In genomic region chr2:164862179-164862861, GRCm38 (mm10) we compare ENCODE assay signal across 9 mouse cellular contexts. TPM values are rescaled to one million over a fixed set of nuclear protein-coding genes. Genes with fewer than 3 reads are reported as not detected.
A peak's percentile ranks its signal among the peaks of the same experiment; 100 is the strongest.
DNase-seq lines count a peak whose midpoint lies in the region; ATAC-seq and TF ChIP-seq lines count a peak whose summit lies in the region.
"Had no signal": no experiment of that assay in that cellular context is flagged by ENCODE, and none has a peak within 500 bp of the region (broad histone marks: within the 10 kb centered on the region; RNA-seq: fewer than 3 reads in every experiment).

No protein-coding gene starts in this region.

- CTCF ChIA-PET in Patski (lab: Charles Lee), result interaction anchor here (0.7 to 1.3 kb wide), 2 partner anchors 14 to 67 kb away, joined by 3 to 4 read pairs; no protein-coding TSS in a partner anchor

- no peak overlapping the region for H3K4me3 ChIP-seq in kidney, embryonic 16.5 days (ENCODE audit: low read length)
- H3K4me3 ChIP-seq in forebrain, embryonic 15.5 days, result no peak overlapping the region
- H3K4me3 ChIP-seq in intestine, embryonic 14.5 days (ENCODE audit: low read depth, low read length), result no peak overlapping the region

- H3K9me3 ChIP-seq in kidney, embryonic 16.5 days (ENCODE audit: low read length), result no peaks in the 10 kb centered on the region
- H3K9me3 ChIP-seq in forebrain, embryonic 15.5 days, result no peaks in the 10 kb centered on the region
- H3K9me3 ChIP-seq in intestine, embryonic 14.5 days (ENCODE audit: control insufficient read depth, low read length), result no peaks in the 10 kb centered on the region

- no peak for DNase-seq in kidney, adult 11 months
- DNase-seq in Patski (ENCODE audit: low read depth, low spot score), result peak; percentile 88
- peak; percentile 86 for DNase-seq in intestine, embryonic 14.5 days (ENCODE audit: low spot score)
- no peak for DNase-seq in left cerebral cortex, postnatal 36 days (ENCODE audit: low spot score in 2 of 2)
- DNase-seq in layer of hippocampus, postnatal 10 days (ENCODE audit: low spot score in 2 of 2), result no peak

- 18% methylated on average over 9 of the region's 9 CpGs for WGBS in kidney, embryonic 16.5 days
- WGBS in forebrain, embryonic 15.5 days, result 36% methylated on average over 9 of the region's 9 CpGs
- 23% methylated on average over 9 of the region's 9 CpGs for WGBS in intestine, embryonic 14.5 days

- H3K36me3 ChIP-seq in kidney, embryonic 16.5 days (ENCODE audit: insufficient read depth, low read length), result no peaks in the 10 kb centered on the region
- H3K36me3 ChIP-seq in forebrain, embryonic 15.5 days, result no peaks in the 10 kb centered on the region
- H3K36me3 ChIP-seq in intestine, embryonic 14.5 days (ENCODE audit: control insufficient read depth, insufficient read depth, low read length), result no peaks in the 10 kb centered on the region

- in situ Hi-C loops in Patski (cut with MboI; ENCODE audit: low pct_unique_long_range_greater_than_20kb), result no loop called here

- H3K9ac ChIP-seq in kidney, embryonic 16.5 days (replicated peaks; ENCODE audit: low read length), result no peak overlapping the region
- H3K9ac ChIP-seq in forebrain, embryonic 15.5 days (replicated peaks), result no peak overlapping the region
- H3K9ac ChIP-seq in intestine, embryonic 14.5 days (ENCODE audit: low read length), result no peak overlapping the region

- H3K27me3 ChIP-seq in kidney, embryonic 16.5 days (ENCODE audit: insufficient read depth, low read length), result peaks cover 9% of the 10 kb centered on the region; the same call in 1 of the 2 replicates
- no peaks in the 10 kb centered on the region for H3K27me3 ChIP-seq in Patski
- H3K27me3 ChIP-seq in forebrain, embryonic 15.5 days, result peaks cover 14% of the 10 kb centered on the region; the same call in 1 of the 2 replicates
- H3K27me3 ChIP-seq in intestine, embryonic 14.5 days (replicated peaks; ENCODE audit: control insufficient read depth, insufficient read depth, low read length), result peaks cover 16% of the 10 kb centered on the region

- TF ChIP-seq CTCF in Patski (IDR thresholded peaks at IDR 0.05), result no peak

- ATAC-seq in kidney, embryonic 16.5 days (ENCODE audit: low FRiP score, low TSS enrichment), result peak; percentile 83
- ATAC-seq in Patski, result peak; percentile 61
- no peak for ATAC-seq in forebrain, embryonic 15.5 days (replicated peaks)
- peak; percentile 62 for ATAC-seq in intestine, embryonic 14.5 days (replicated peaks; ENCODE audit: low FRiP score, low TSS enrichment, low read depth)
- ATAC-seq in megakaryocyte progenitor cell, adult 5-6 weeks (replicated peaks; ENCODE audit: poor library complexity), result peak; percentile 44

- intact Hi-C loops in left cerebral cortex, postnatal 36 days (cut with DNase I), result no loop called here

- POLR2A ChIA-PET in Patski (lab: Charles Lee), result no interaction called here

- H3K4me2 ChIP-seq in kidney, embryonic 16.5 days (replicated peaks; ENCODE audit: low read depth, low read length), result no peak overlapping the region; the same call in 1 of the 2 replicates
- H3K4me2 ChIP-seq in forebrain, embryonic 15.5 days (replicated peaks), result no peak overlapping the region
- H3K4me2 ChIP-seq in intestine, embryonic 14.5 days (ENCODE audit: low read length), result peak overlapping the region; percentile 13; the same call in 1 of the 2 replicates

- H3K4me1 ChIP-seq in kidney, embryonic 16.5 days (ENCODE audit: insufficient read depth, low read length), result peaks cover 54% of the 10 kb centered on the region
- H3K4me1 ChIP-seq in forebrain, embryonic 15.5 days, result peaks cover 19% of the 10 kb centered on the region
- peaks cover 24% of the 10 kb centered on the region; the same call in 1 of the 2 replicates for H3K4me1 ChIP-seq in intestine, embryonic 14.5 days (replicated peaks; ENCODE audit: control insufficient read depth, insufficient read depth, low read length)

- H3K27ac ChIP-seq in kidney, embryonic 16.5 days (ENCODE audit: low read length), result peak overlapping the region; percentile 82
- H3K27ac ChIP-seq in forebrain, embryonic 15.5 days (replicated peaks), result peak overlapping the region; percentile 16; the same call in 1 of the 2 replicates
- peak overlapping the region; percentile 47 for H3K27ac ChIP-seq in intestine, embryonic 14.5 days (ENCODE audit: low read depth)

RNA-seq across cellular contexts. Expression of gene Pltp, which starts 4.8 kb away (rescaled TPM):
- polyA plus RNA-seq in kidney, embryonic 16.5 days (2015; fragmentation: Nextera tagmentation; extraction: Ambion mirVana), result 44.8 and 47.5 TPM in 2 replicates
- polyA plus RNA-seq in Patski (2021), result 9.4 TPM
- 45.3 and 50.7 TPM in 2 replicates for polyA plus RNA-seq in forebrain, embryonic 15.5 days (2015; fragmentation: Nextera tagmentation; extraction: Ambion mirVana)
- 25.7 and 28.1 TPM in 2 replicates for polyA plus RNA-seq in intestine, embryonic 14.5 days (2014; fragmentation: Nextera tagmentation; extraction: Ambion mirVana)
- 0.10 TPM in 1 of 2 replicates, not detected in the other for total RNA-seq in megakaryocyte progenitor cell, adult 5-6 weeks (2015)
- not detected in 2 replicates for total RNA-seq in megakaryocyte progenitor cell, adult 5-6 weeks (2017)
- 10 to 100 TPM; 81.9 to 86.4 TPM for total RNA-seq in left cerebral cortex, postnatal 36 days (2021)
- 10 to 100 TPM; 72.9 to 79.2 TPM for total RNA-seq in layer of hippocampus, postnatal 10 days (2021)

RNA-seq across cellular contexts. Expression of gene Pcif1, which starts 16.8 kb away (rescaled TPM):
- 74.9 and 79.7 TPM in 2 replicates for polyA plus RNA-seq in kidney, embryonic 16.5 days (2015; fragmentation: Nextera tagmentation; extraction: Ambion mirVana)
- 38.7 TPM for polyA plus RNA-seq in Patski (2021)
- polyA plus RNA-seq in forebrain, embryonic 15.5 days (2015; fragmentation: Nextera tagmentation; extraction: Ambion mirVana), result 94.8 and 101 TPM in 2 replicates
- polyA plus RNA-seq in intestine, embryonic 14.5 days (2014; fragmentation: Nextera tagmentation; extraction: Ambion mirVana), result 76.0 and 85.5 TPM in 2 replicates
- 34.1 and 36.3 TPM in 2 replicates for total RNA-seq in megakaryocyte progenitor cell, adult 5-6 weeks (2015)
- total RNA-seq in megakaryocyte progenitor cell, adult 5-6 weeks (2017), result 21.7 and 40.4 TPM in 2 replicates
- total RNA-seq in left cerebral cortex, postnatal 36 days (2021), result 10 to 100 TPM; 42.8 to 46.7 TPM
- 10 to 100 TPM; 45.0 to 50.9 TPM for total RNA-seq in layer of hippocampus, postnatal 10 days (2021)

RNA-seq across cellular contexts. Expression of gene Neurl2, which starts 29.1 kb away (rescaled TPM):
- polyA plus RNA-seq in kidney, embryonic 16.5 days (2015; fragmentation: Nextera tagmentation; extraction: Ambion mirVana), result 8.8 and 9.0 TPM in 2 replicates
- polyA plus RNA-seq in Patski (2021), result 2.6 TPM
- 5.6 and 6.5 TPM in 2 replicates for polyA plus RNA-seq in forebrain, embryonic 15.5 days (2015; fragmentation: Nextera tagmentation; extraction: Ambion mirVana)
- 6.7 and 7.7 TPM in 2 replicates for polyA plus RNA-seq in intestine, embryonic 14.5 days (2014; fragmentation: Nextera tagmentation; extraction: Ambion mirVana)
- 3.4 and 4.3 TPM in 2 replicates for total RNA-seq in megakaryocyte progenitor cell, adult 5-6 weeks (2015)
- total RNA-seq in megakaryocyte progenitor cell, adult 5-6 weeks (2017), result 0.57 and 1.9 TPM in 2 replicates
- total RNA-seq in left cerebral cortex, postnatal 36 days (2021), result 1 to 10 TPM; 3.8 to 5.3 TPM
- 1 to 10 TPM; 3.5 to 4.7 TPM for total RNA-seq in layer of hippocampus, postnatal 10 days (2021)

RNA-seq across cellular contexts. Expression of gene Ctsa, which starts 29.6 kb away (rescaled TPM):
- polyA plus RNA-seq in kidney, embryonic 16.5 days (2015; fragmentation: Nextera tagmentation; extraction: Ambion mirVana), result 206 and 211 TPM in 2 replicates
- polyA plus RNA-seq in Patski (2021), result 479 TPM
- 97.7 and 98.4 TPM in 2 replicates for polyA plus RNA-seq in forebrain, embryonic 15.5 days (2015; fragmentation: Nextera tagmentation; extraction: Ambion mirVana)
- 155 and 168 TPM in 2 replicates for polyA plus RNA-seq in intestine, embryonic 14.5 days (2014; fragmentation: Nextera tagmentation; extraction: Ambion mirVana)
- total RNA-seq in megakaryocyte progenitor cell, adult 5-6 weeks (2015), result 69.5 and 69.8 TPM in 2 replicates
- total RNA-seq in megakaryocyte progenitor cell, adult 5-6 weeks (2017), result 71.5 and 77.0 TPM in 2 replicates
- total RNA-seq in left cerebral cortex, postnatal 36 days (2021), result 100 to 1,000 TPM; 104 to 105 TPM
- total RNA-seq in layer of hippocampus, postnatal 10 days (2021), result 10 to 100 TPM; 70.8 to 76.9 TPM

RNA-seq across cellular contexts. Expression of gene Spata25, which starts 34.0 kb away (rescaled TPM):
- polyA plus RNA-seq in kidney, embryonic 16.5 days (2015; fragmentation: Nextera tagmentation; extraction: Ambion mirVana), result not detected in 2 replicates
- polyA plus RNA-seq in Patski (2021), result 0.14 TPM
- not detected in 2 replicates for polyA plus RNA-seq in forebrain, embryonic 15.5 days (2015; fragmentation: Nextera tagmentation; extraction: Ambion mirVana)
- polyA plus RNA-seq in intestine, embryonic 14.5 days (2014; fragmentation: Nextera tagmentation; extraction: Ambion mirVana), result not detected in 2 replicates
- not detected in 2 replicates for total RNA-seq in megakaryocyte progenitor cell, adult 5-6 weeks (2015)
- total RNA-seq in megakaryocyte progenitor cell, adult 5-6 weeks (2017), result not detected in 2 replicates
- 1 to 10 TPM in 1 of 2 experiments, not detected in 1; 1.7 TPM for total RNA-seq in left cerebral cortex, postnatal 36 days (2021)
- 1 to 10 TPM in 1 of 2 experiments, not detected in 1; 1.6 TPM for total RNA-seq in layer of hippocampus, postnatal 10 days (2021)
- polyA plus RNA-seq: large intestine, adult 2 months had no signal

Comparison
In these comparisons a context has a peak if more than half of its experiments do, and no peak if none do; other contexts are left out.
1. H3K27ac ChIP-seq: peak in every context shown above with its lines; median percentile 82 in kidney, embryonic 16.5 days; 47 in intestine, embryonic 14.5 days; 16 in forebrain, embryonic 15.5 days.
2. DNase-seq: peak in Patski (single experiment) and intestine, embryonic 14.5 days (single experiment); none in kidney, adult 11 months (single experiment), left cerebral cortex, postnatal 36 days (0 of 2) and layer of hippocampus, postnatal 10 days (0 of 2).